Mouse (Mus musculus): ENCODE data around the gene Mrps26. TPM values are rescaled to one million over a fixed set of nuclear protein-coding genes. Genes with fewer than 3 reads are reported as not detected.
A peak's percentile ranks its signal among the peaks of the same experiment; 100 is the strongest.

The Mrps26 gene
- polyA plus RNA-seq, 1 experiment from 2014 or later = 99.1 TPM

GRCm38 (mm10) chr2:130578148-130578547 is 14.6 kb downstream of the Mrps26 start:
- Histone ChIP-seq H3K9ac (ENCODE audit: low read depth, low read length) (no peak overlapping the region), H3K4me2 (replicated peaks; ENCODE audit: low read depth, low read length) (no peak overlapping the region), H3K4me3 (ENCODE audit: low read length) (no peak overlapping the region), H3K27me3 (ENCODE audit: control insufficient read depth, insufficient read depth, low read length) (peaks cover 75% of the 10 kb centered on the region), H3K27ac (ENCODE audit: low read depth, low read length) (no peak overlapping the region), H3K4me1 (ENCODE audit: control insufficient read depth, insufficient read depth, low read length) (peaks cover 12% of the 10 kb centered on the region; the same call in 1 of the 2 replicates), H3K9me3 (ENCODE audit: control insufficient read depth, low read length) (no peaks in the 10 kb centered on the region; the same call in 1 of the 2 replicates), H3K36me3 (ENCODE audit: control insufficient read depth, insufficient read depth, low read length) (no peaks in the 10 kb centered on the region)
- WGBS = 10% methylated on average over 11 of the region's 11 CpGs
- no peak for ATAC-seq (ENCODE audit: low FRiP score, low TSS enrichment)

GRCm38 (mm10) chr2:130579791-130580190 is 16.2 kb downstream of the Mrps26 start:
- H3K4me1 ChIP-seq (ENCODE audit: control insufficient read depth, insufficient read depth, low read length) = peaks cover 12% of the 10 kb centered on the region; the same call in 1 of the 2 replicates
- H3K36me3 ChIP-seq (ENCODE audit: control insufficient read depth, insufficient read depth, low read length) = no peaks in the 10 kb centered on the region
- 7% methylated on average over 8 of the region's 8 CpGs for WGBS
- no peaks in the 10 kb centered on the region; the same call in 1 of the 2 replicates for H3K9me3 ChIP-seq (ENCODE audit: control insufficient read depth, low read length)
- H3K9ac ChIP-seq (ENCODE audit: low read depth, low read length) = no peak overlapping the region
- H3K4me3 ChIP-seq (ENCODE audit: low read length) = no peak overlapping the region
- H3K27me3 ChIP-seq (ENCODE audit: control insufficient read depth, insufficient read depth, low read length) = peaks cover 75% of the 10 kb centered on the region
- no peak for ATAC-seq (ENCODE audit: low FRiP score, low TSS enrichment)
- H3K27ac ChIP-seq (ENCODE audit: low read depth, low read length) = no peak overlapping the region
- H3K4me2 ChIP-seq (replicated peaks; ENCODE audit: low read depth, low read length) = no peak overlapping the region

GRCm38 (mm10) chr2:130581201-130581600 is 17.7 kb downstream of the Mrps26 start:
- Histone ChIP-seq H3K27me3 (ENCODE audit: control insufficient read depth, insufficient read depth, low read length) (peaks cover 65% of the 10 kb centered on the region), H3K9me3 (ENCODE audit: control insufficient read depth, low read length) (no peaks in the 10 kb centered on the region; the same call in 1 of the 2 replicates), H3K4me1 (ENCODE audit: control insufficient read depth, insufficient read depth, low read length) (peaks cover 12% of the 10 kb centered on the region; the same call in 1 of the 2 replicates), H3K27ac (ENCODE audit: low read depth, low read length) (no peak overlapping the region), H3K9ac (ENCODE audit: low read depth, low read length) (no peak overlapping the region), H3K36me3 (ENCODE audit: control insufficient read depth, insufficient read depth, low read length) (no peaks in the 10 kb centered on the region), H3K4me2 (replicated peaks; ENCODE audit: low read depth, low read length) (peak overlapping the region; percentile 49), H3K4me3 (ENCODE audit: low read length) (peak overlapping the region; percentile 35)
- WGBS = 3% methylated on average over 16 of the region's 16 CpGs
- no peak for ATAC-seq (ENCODE audit: low FRiP score, low TSS enrichment)

- 42% methylated on average over 10 of the region's 10 CpGs for WGBS
- H3K27ac ChIP-seq (ENCODE audit: low read depth, low read length) = no peak within 1 kb of the TSS
- H3K9me3 ChIP-seq (ENCODE audit: control insufficient read depth, low read length) = no peaks in the 10 kb centered on the region; the same call in 1 of the 2 replicates
- peaks cover 10% of the 10 kb centered on the region; the same call in 1 of the 2 replicates for H3K4me1 ChIP-seq (ENCODE audit: control insufficient read depth, insufficient read depth, low read length)
- H3K36me3 ChIP-seq (ENCODE audit: control insufficient read depth, insufficient read depth, low read length) = no peaks in the 10 kb centered on the region
- H3K4me2 ChIP-seq (replicated peaks; ENCODE audit: low read depth, low read length) = no peak within 1 kb of the TSS
- no peak within 1 kb of the TSS for H3K9ac ChIP-seq (ENCODE audit: low read depth, low read length)
- H3K4me3 ChIP-seq (ENCODE audit: low read length) = no peak within 1 kb of the TSS
- H3K27me3 ChIP-seq (ENCODE audit: control insufficient read depth, insufficient read depth, low read length) = peaks cover 55% of the 10 kb centered on the region
- ATAC-seq (ENCODE audit: low FRiP score, low TSS enrichment) = no peak
Observed at GRCm38 (mm10) chr2:130582552-130582951, 19.0 kb downstream of the Mrps26 start, which contains the start of gene Avp. Gene Avp (minus strand): TSS chr2:130582554.

- H3K27me3 ChIP-seq (ENCODE audit: control insufficient read depth, insufficient read depth, low read length) = peaks cover 40% of the 10 kb centered on the region
- H3K9me3 ChIP-seq (ENCODE audit: control insufficient read depth, low read length) = no peaks in the 10 kb centered on the region
- peaks cover 9% of the 10 kb centered on the region; the same call in 1 of the 2 replicates for H3K4me1 ChIP-seq (ENCODE audit: control insufficient read depth, insufficient read depth, low read length)
- no peak for ATAC-seq (ENCODE audit: low FRiP score, low TSS enrichment)
- no peak overlapping the region for H3K27ac ChIP-seq (ENCODE audit: low read depth, low read length)
- H3K4me2 ChIP-seq (replicated peaks; ENCODE audit: low read depth, low read length) = no peak overlapping the region
- 77% methylated on average over 10 of the region's 10 CpGs for WGBS
- no peaks in the 10 kb centered on the region for H3K36me3 ChIP-seq (ENCODE audit: control insufficient read depth, insufficient read depth, low read length)
- H3K4me3 ChIP-seq (ENCODE audit: low read length) = no peak overlapping the region
- H3K9ac ChIP-seq (ENCODE audit: low read depth, low read length) = no peak overlapping the region
Observed at GRCm38 (mm10) chr2:130583902-130584560, 20.5 kb downstream of the Mrps26 start.

GRCm38 (mm10) chr2:130586016-130586415 is 22.5 kb downstream of the Mrps26 start:
- no peak overlapping the region for H3K27ac ChIP-seq (ENCODE audit: low read depth, low read length)
- WGBS = 87% methylated on average over 6 of the region's 6 CpGs
- H3K4me2 ChIP-seq (replicated peaks; ENCODE audit: low read depth, low read length) = no peak overlapping the region
- no peak overlapping the region for H3K9ac ChIP-seq (ENCODE audit: low read depth, low read length)
- ATAC-seq (ENCODE audit: low FRiP score, low TSS enrichment) = no peak
- peaks cover 20% of the 10 kb centered on the region for H3K27me3 ChIP-seq (ENCODE audit: control insufficient read depth, insufficient read depth, low read length)
- H3K4me3 ChIP-seq (ENCODE audit: low read length) = no peak overlapping the region
- 0 out of 2 replicates have a peak, but pooled peaks cover under 1% of the 10 kb centered on the region for H3K4me1 ChIP-seq (ENCODE audit: control insufficient read depth, insufficient read depth, low read length)
- H3K36me3 ChIP-seq (ENCODE audit: control insufficient read depth, insufficient read depth, low read length) = peaks cover 10% of the 10 kb centered on the region; the same call in 1 of the 2 replicates
- no peaks in the 10 kb centered on the region for H3K9me3 ChIP-seq (ENCODE audit: control insufficient read depth, low read length)

GRCm38 (mm10) chr2:130588373-130588772 is 24.8 kb downstream of the Mrps26 start:
- H3K9me3 ChIP-seq (ENCODE audit: control insufficient read depth, low read length) = no peaks in the 10 kb centered on the region
- H3K4me2 ChIP-seq (replicated peaks; ENCODE audit: low read depth, low read length) = no peak overlapping the region
- H3K4me3 ChIP-seq (ENCODE audit: low read length) = no peak overlapping the region
- peaks cover 17% of the 10 kb centered on the region for H3K36me3 ChIP-seq (ENCODE audit: control insufficient read depth, insufficient read depth, low read length)
- H3K4me1 ChIP-seq (ENCODE audit: control insufficient read depth, insufficient read depth, low read length) = no peaks in the 10 kb centered on the region
- no peak for ATAC-seq (ENCODE audit: low FRiP score, low TSS enrichment)
- 91% methylated on average over 2 of the region's 2 CpGs for WGBS
- H3K27ac ChIP-seq (ENCODE audit: low read depth, low read length) = no peak overlapping the region
- H3K9ac ChIP-seq (ENCODE audit: low read depth, low read length) = no peak overlapping the region
- H3K27me3 ChIP-seq (ENCODE audit: control insufficient read depth, insufficient read depth, low read length) = no peaks in the 10 kb centered on the region

- no peak overlapping the region for H3K9ac ChIP-seq (ENCODE audit: low read depth, low read length)
- no peak for ATAC-seq (ENCODE audit: low FRiP score, low TSS enrichment)
- H3K27ac ChIP-seq (ENCODE audit: low read depth, low read length) = no peak overlapping the region
- peaks cover 17% of the 10 kb centered on the region for H3K36me3 ChIP-seq (ENCODE audit: control insufficient read depth, insufficient read depth, low read length)
- no peaks in the 10 kb centered on the region for H3K27me3 ChIP-seq (ENCODE audit: control insufficient read depth, insufficient read depth, low read length)
- no peak overlapping the region for H3K4me2 ChIP-seq (replicated peaks; ENCODE audit: low read depth, low read length)
- H3K9me3 ChIP-seq (ENCODE audit: control insufficient read depth, low read length) = no peaks in the 10 kb centered on the region
- H3K4me1 ChIP-seq (ENCODE audit: control insufficient read depth, insufficient read depth, low read length) = no peaks in the 10 kb centered on the region
- 70% methylated on average over 4 of the region's 4 CpGs for WGBS
- no peak overlapping the region for H3K4me3 ChIP-seq (ENCODE audit: low read length)
Observed at GRCm38 (mm10) chr2:130589157-130589556, 25.6 kb downstream of the Mrps26 start.

- Histone ChIP-seq H3K9ac (ENCODE audit: low read depth, low read length) (no peak overlapping the region), H3K4me1 (ENCODE audit: control insufficient read depth, insufficient read depth, low read length) (no peaks in the 10 kb centered on the region), H3K9me3 (ENCODE audit: control insufficient read depth, low read length) (no peaks in the 10 kb centered on the region), H3K27ac (ENCODE audit: low read depth, low read length) (no peak overlapping the region), H3K4me3 (ENCODE audit: low read length) (no peak overlapping the region), H3K4me2 (replicated peaks; ENCODE audit: low read depth, low read length) (no peak overlapping the region), H3K36me3 (ENCODE audit: control insufficient read depth, insufficient read depth, low read length) (peaks cover 20% of the 10 kb centered on the region), H3K27me3 (ENCODE audit: control insufficient read depth, insufficient read depth, low read length) (no peaks in the 10 kb centered on the region)
- no peak for ATAC-seq (ENCODE audit: low FRiP score, low TSS enrichment)
- 91% methylated on average over 2 of the region's 2 CpGs for WGBS
Observed at GRCm38 (mm10) chr2:130589761-130590160, 26.2 kb downstream of the Mrps26 start.

All from kidney, embryonic 14.5 days (tissue).